Mouse (Mus musculus) left cerebral cortex, postnatal 25 days (tissue): ENCODE measurements at regions not wholly inside any gene's neighbourhood (a gene's known extent, or its start where the extent isn't known, plus 50 kb on each side); places are given as distances from the start of the nearest gene placed in this dataset.

Source experiments
- DNase-seq, 2 experiments: peaks; one replicate each; pipeline ENCODE4 v3.0.0; 2022; ENCODE audit warnings: low spot score in 2 of 2, mixed read lengths in 1 of 2
- intact Hi-C: fragments of 180-260 bp; cut with DNase I; formaldehyde crosslinking; loops from one replicate; pipeline ENCODE4 v1.15.1; 2025

- intact Hi-C loops: no loop called here
- DNase-seq: peak in 1 of 2 experiments; percentile 11
Measured at GRCm38 (mm10) chr2:170675731-170676130, 55.9 kb upstream of the Dok5 start.

- intact Hi-C loops: no loop called here
- DNase-seq: no peak
Measured at GRCm38 (mm10) chr2:170673683-170674082, 57.9 kb upstream of the Dok5 start.

GRCm38 (mm10) chr2:170672789-170673188, 58.8 kb upstream of the Dok5 start:
- DNase-seq: no peak
- intact Hi-C loops: no loop called here

GRCm38 (mm10) chr2:170668960-170669359, 62.6 kb upstream of the Dok5 start:
- no peak for DNase-seq
- intact Hi-C loops: no loop called here

GRCm38 (mm10) chr2:170668497-170668896, 63.1 kb upstream of the Dok5 start:
- no peak for DNase-seq
- intact Hi-C loops: no loop called here

- peak; percentile 60 to 73 for DNase-seq
- intact Hi-C loops: no loop called here
Measured at GRCm38 (mm10) chr2:170662069-170662980, 60.5 kb upstream of the 4930470P17Rik start.

GRCm38 (mm10) chr2:170659291-170659690, 57.5 kb upstream of the 4930470P17Rik start:
- intact Hi-C loops: no loop called here
- no peak for DNase-seq

- DNase-seq: no peak
- intact Hi-C loops: no loop called here
Measured at GRCm38 (mm10) chr2:170658520-170658919, 56.7 kb upstream of the 4930470P17Rik start.

GRCm38 (mm10) chr2:170657821-170658221, 56.0 kb upstream of the 4930470P17Rik start:
- intact Hi-C loops: no loop called here
- no peak for DNase-seq

GRCm38 (mm10) chr2:170652128-170652527, 50.3 kb upstream of the 4930470P17Rik start:
- peak in 1 of 2 experiments; percentile 31 for DNase-seq
- intact Hi-C loops: no loop called here
